Mouse (Mus musculus): ENCODE measurements around the gene 1810013L24Rik. TPM values are rescaled to one million over a fixed set of nuclear protein-coding genes. Genes with fewer than 3 reads are reported as not detected.
"Not testable (repeated sequence)": the region's sequence is repeated elsewhere in the genome, so short reads cannot be mapped to it uniquely, and the experiment has no call there.

1810013L24Rik gene
- total RNA-seq, 2 experiments from 2014 or later = 105 to 115 TPM

DNA sequence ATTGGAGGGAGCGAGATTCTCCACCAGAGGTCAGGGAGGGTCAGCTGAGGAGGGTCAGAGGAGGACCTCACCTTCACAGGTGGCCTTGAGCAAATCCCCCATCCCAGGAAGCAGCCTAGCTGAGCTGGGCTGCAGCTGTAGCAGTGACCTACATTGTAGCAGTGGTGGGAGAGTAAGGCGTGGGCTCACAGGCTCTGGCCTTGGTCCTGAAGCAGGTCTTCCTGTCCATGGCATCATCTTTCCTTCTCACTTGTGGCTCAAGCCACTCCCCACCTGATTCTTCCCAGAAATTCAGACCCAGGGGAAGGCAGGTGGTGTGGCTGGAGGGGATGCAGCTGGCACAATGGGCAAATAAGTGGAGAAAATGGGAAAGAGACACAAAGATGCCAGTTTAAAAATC, 76.2 kb downstream of the 1810013L24Rik start:
- DNase-seq = not testable (repeated sequence)

Other genes starting within 250 kb of the 1810013L24Rik start
- gene Pmm2, start 192.4 kb upstream of the 1810013L24Rik start, total RNA-seq (2021) = 10 to 100 TPM; 36.5 to 39.0 TPM
- gene Tmem186, start 192.4 kb upstream of the 1810013L24Rik start, total RNA-seq (2021) = 10 to 100 TPM; 12.7 to 13.1 TPM
- 10 to 100 TPM; 52.8 to 56.0 TPM for gene Carhsp1, start 157.9 kb upstream of the 1810013L24Rik start, total RNA-seq (2021)
- not detected for gene Gm5767, start 149.3 kb upstream of the 1810013L24Rik start, total RNA-seq (2021)
- gene Usp7, start 37.8 kb upstream of the 1810013L24Rik start, total RNA-seq (2021) = 10 to 100 TPM; 93.2 to 93.6 TPM

Measured in heart, postnatal 4 days (tissue).